Mouse (Mus musculus) adrenal gland, postnatal 10 days (tissue): Measurements from ENCODE around the gene Prkar2b. TPM values are rescaled to one million over a fixed set of nuclear protein-coding genes. Genes with fewer than 3 reads are reported as not detected.

Source experiments
- DNase-seq: peaks from one replicate; pipeline ENCODE4 v3.0.0; 2021; ENCODE audit warnings: mixed read lengths
- total RNA-seq, 2 experiments: library from RNA; stranded (reverse); gene quantifications; 2 replicates each; pipeline ENCODE4 v1.2.3; 2021

Prkar2b gene
- total RNA-seq, 2 experiments from 2014 or later, result 574 to 579 TPM

- no peak for DNase-seq
Measured at GRCm38 (mm10) chr12:32060247-32061089, 628 bp downstream of the Prkar2b start.

GRCm38 (mm10) chr12:32059707-32060106, 1.4 kb downstream of the Prkar2b start:
- DNase-seq, result peak; percentile 47

GRCm38 (mm10) chr12:32059135-32059534, 2.0 kb downstream of the Prkar2b start:
- no peak for DNase-seq

- DNase-seq, result no peak
Measured at GRCm38 (mm10) chr12:32057461-32058199, 3.5 kb downstream of the Prkar2b start.

- DNase-seq, result peak; percentile 51
Measured at GRCm38 (mm10) chr12:32055797-32056196, 5.3 kb downstream of the Prkar2b start.

- DNase-seq, result no peak
Measured at GRCm38 (mm10) chr12:32054476-32055166, 6.5 kb downstream of the Prkar2b start.

- no peak for DNase-seq
Measured at GRCm38 (mm10) chr12:32053637-32054366, 7.3 kb downstream of the Prkar2b start.

GRCm38 (mm10) chr12:32052882-32053281, 8.2 kb downstream of the Prkar2b start:
- DNase-seq, result no peak

GRCm38 (mm10) chr12:32050165-32050564, 10.9 kb downstream of the Prkar2b start:
- DNase-seq, result no peak

- DNase-seq, result no peak
Measured at GRCm38 (mm10) chr12:32045566-32046330, 15.3 kb downstream of the Prkar2b start.

- no peak for DNase-seq
Measured at GRCm38 (mm10) chr12:32044487-32045134, 16.5 kb downstream of the Prkar2b start.

- no peak for DNase-seq
Measured at GRCm38 (mm10) chr12:32033536-32033935, 27.6 kb downstream of the Prkar2b start.

GRCm38 (mm10) chr12:32032917-32033316, 28.2 kb downstream of the Prkar2b start:
- no peak for DNase-seq

- DNase-seq, result no peak
Measured at GRCm38 (mm10) chr12:32018376-32018750, 42.7 kb downstream of the Prkar2b start.

- DNase-seq, result peak; percentile 55
Measured at GRCm38 (mm10) chr12:32017636-32018375, 43.3 kb downstream of the Prkar2b start.

GRCm38 (mm10) chr12:32016472-32016871, 44.6 kb downstream of the Prkar2b start:
- no peak for DNase-seq

GRCm38 (mm10) chr12:32015268-32015769, 45.8 kb downstream of the Prkar2b start:
- DNase-seq, result no peak

GRCm38 (mm10) chr12:32014811-32015210, 46.3 kb downstream of the Prkar2b start:
- no peak for DNase-seq

- DNase-seq, result no peak
Measured at GRCm38 (mm10) chr12:32012169-32012568, 48.9 kb downstream of the Prkar2b start.

- no peak for DNase-seq
Measured at GRCm38 (mm10) chr12:32011128-32011527, 50.0 kb downstream of the Prkar2b start.
